Mouse (Mus musculus) myocyte (in vitro differentiated cells): ENCODE results near the gene Cct6b.

Experiments used
- MYOD1 ChIP-seq, 3 experiments: IDR thresholded peaks; one replicate each; pipeline ENCODE4 v1.6.1; 2011; ENCODE audit warnings: control low read depth in 2 of 3, low read depth in 2 of 3, mild to moderate bottlenecking in 2 of 3, moderate library complexity in 1 of 3; ENCODE audit not compliant: insufficient read length in 2 of 3, control insufficient read depth in 1 of 3
- POLR2A ChIP-seq: IDR thresholded peaks from one replicate; pipeline ENCODE4 v1.6.1; 2011; ENCODE audit warnings: low read depth, mild to moderate bottlenecking, control low read depth, moderate library complexity; ENCODE audit not compliant: insufficient read length

- TF ChIP-seq POLR2A: no peak
- TF ChIP-seq MYOD1 (IDR thresholded peaks at IDR 0.05; ENCODE audit: control insufficient read depth in 1 of 3, insufficient read length in 2 of 3, low read depth in 2 of 3): no peak
Measured at GRCm38 (mm10) chr11:82763261-82763660, 860 bp downstream of the Cct6b start.
